In the genomic region with DNA sequence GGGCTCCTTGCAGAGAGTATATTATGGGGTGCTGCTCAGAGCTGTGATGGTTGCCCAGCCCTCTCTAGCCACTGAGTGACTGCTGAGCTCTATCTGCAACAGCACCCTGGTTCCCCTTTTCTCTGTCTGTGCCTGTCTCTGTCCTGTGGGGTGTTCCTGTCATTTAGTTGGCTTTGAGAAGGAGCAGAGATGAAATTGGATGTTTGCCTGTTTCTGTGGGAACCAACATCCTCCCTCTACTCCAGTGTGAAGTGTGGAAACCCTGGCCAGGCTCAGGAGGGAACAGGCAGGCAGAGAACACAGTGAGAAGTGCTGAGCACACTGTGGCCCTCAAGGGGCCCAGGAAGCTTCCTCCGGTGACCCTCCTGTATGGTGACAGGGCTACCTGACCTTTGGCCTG, we compare ENCODE assay signal across 13 mouse cellular contexts. TPM values are rescaled to one million over a fixed set of nuclear protein-coding genes. Genes with fewer than 3 reads are reported as not detected.
DNase-seq lines count a peak whose midpoint lies in the region; ATAC-seq and TF ChIP-seq lines count a peak whose summit lies in the region.
"Had no signal": no experiment of that assay in that cellular context is flagged by ENCODE, and none has a peak within 500 bp of the region (broad histone marks: within the 10 kb centered on the region; RNA-seq: fewer than 3 reads in every experiment).

No protein-coding gene starts in this region.

- no peak for TF ChIP-seq POLR2A in olfactory bulb, adult 2 months (IDR thresholded peaks at IDR 0.05; ENCODE audit: insufficient read depth, low read depth, low read length)

- peaks cover 9% of the 10 kb centered on the region for H3K4me1 ChIP-seq in lung, postnatal 0 days (ENCODE audit: insufficient read depth, low read depth, low read length)
- H3K4me1 ChIP-seq in olfactory bulb, adult 2 months (ENCODE audit: control insufficient read depth, insufficient read depth, low read length): peaks cover 52% of the 10 kb centered on the region
- H3K4me1 ChIP-seq: limb, embryonic 15.5 days had no signal

- no peaks in the 10 kb centered on the region for H3K27me3 ChIP-seq in lung, postnatal 0 days (replicated peaks; ENCODE audit: insufficient read depth, low read length)
- H3K27me3 ChIP-seq: limb, embryonic 15.5 days; Patski had no signal

- H3K4me3 ChIP-seq in lung, postnatal 0 days (ENCODE audit: low read depth, low read length): no peak overlapping the region
- H3K4me3 ChIP-seq in olfactory bulb, adult 2 months (ENCODE audit: insufficient read depth, low read depth, low read length): no peak overlapping the region
- H3K4me3 ChIP-seq: limb, embryonic 15.5 days had no signal

- DNase-seq in frontal cortex, postnatal 25 days (ENCODE audit: low spot score in 2 of 2): no peak
- DNase-seq in lung, postnatal 0 days (ENCODE audit: low spot score): peak; percentile 49
- no peak for DNase-seq in lung, adult 18-20 months
- DNase-seq in cerebellum, adult 11 months: no peak
- no peak for DNase-seq in cerebellum, adult 9-10 months
- DNase-seq: embryo, embryonic 11 days; heart, postnatal 14 days; kidney, postnatal 10 days had no signal

- no peak overlapping the region for H3K4me2 ChIP-seq in lung, postnatal 0 days (replicated peaks; ENCODE audit: low read depth, low read length)
- H3K4me2 ChIP-seq: limb, embryonic 15.5 days had no signal

- WGBS in lung, postnatal 0 days: 59% methylated on average over 1 of the region's 1 CpGs
- 69% methylated on average over 1 of the region's 1 CpGs for WGBS in olfactory bulb, adult 2 months

- H3K9ac ChIP-seq in lung, postnatal 0 days (replicated peaks; ENCODE audit: low read depth): no peak overlapping the region
- H3K9ac ChIP-seq: limb, embryonic 15.5 days had no signal

- no peaks in the 10 kb centered on the region for H3K9me3 ChIP-seq in lung, postnatal 0 days (ENCODE audit: low read length)
- H3K9me3 ChIP-seq: limb, embryonic 15.5 days had no signal

- TF ChIP-seq EP300 in lung, postnatal 0 days (IDR thresholded peaks at IDR 0.05): no peak

- no peak overlapping the region for H3K27ac ChIP-seq in lung, postnatal 0 days (ENCODE audit: low read length)
- H3K27ac ChIP-seq in olfactory bulb, adult 2 months (ENCODE audit: insufficient read depth, low read depth, low read length): peak overlapping the region; percentile 86
- H3K27ac ChIP-seq: limb, embryonic 15.5 days had no signal

- H3K36me3 ChIP-seq in lung, postnatal 0 days (ENCODE audit: insufficient read depth, low read length): no peaks in the 10 kb centered on the region
- H3K36me3 ChIP-seq: limb, embryonic 15.5 days had no signal

- ATAC-seq in frontal cortex, adult (ENCODE audit: low TSS enrichment): peak; percentile 86
- ATAC-seq in lung, postnatal 0 days: peak; percentile 53
- peak; percentile 39 to 77 for ATAC-seq in hematopoietic stem cell, adult 5-6 weeks (replicated peaks in 1 of 2; ENCODE audit: insufficient read depth in 1 of 2, low FRiP score in 2 of 2, low TSS enrichment in 1 of 2, low read depth in 1 of 2, poor library complexity in 2 of 2, severe bottlenecking in 2 of 2)
- ATAC-seq: Patski had no signal

- no peak for TF ChIP-seq CTCF in lung, postnatal 0 days (IDR thresholded peaks at IDR 0.05)
- no peak for TF ChIP-seq CTCF in olfactory bulb, adult 2 months (IDR thresholded peaks at IDR 0.05; ENCODE audit: insufficient read depth, low read depth, low read length)

RNA-seq across cellular contexts. Expression of gene Sik1, which starts 40.8 kb away (rescaled TPM):
- polyA plus RNA-seq in lung, postnatal 0 days (2015; fragmentation: Nextera tagmentation; extraction: Ambion mirVana): 29.5 and 35.9 TPM in 2 replicates
- total RNA-seq in hematopoietic stem cell, adult 5-6 weeks (2017): 77.4 and 203 TPM in 2 replicates
- polyA plus RNA-seq in olfactory bulb, adult 2 months (2012; ENCODE audit: insufficient read depth, insufficient read length, low replicate concordance, missing spikeins): not detected in 2 replicates
